Mouse (Mus musculus) stomach, postnatal 0 days (tissue): ENCODE measurements at regions not wholly inside any gene's neighbourhood (a gene's known extent, or its start where the extent isn't known, plus 50 kb on each side); places are given as distances from the start of the nearest gene placed in this dataset.

Experiments used
- CTCF ChIP-seq: IDR thresholded peaks from 2 replicates; pipeline ENCODE4 v1.5.1; 2016; ENCODE audit warnings: antibody characterized with exemption, low read depth, mild to moderate bottlenecking, moderate library complexity
- EP300 ChIP-seq: optimal IDR thresholded peaks from 2 replicates; pipeline ENCODE3; 2016; ENCODE audit warnings: antibody characterized with exemption

DNA sequence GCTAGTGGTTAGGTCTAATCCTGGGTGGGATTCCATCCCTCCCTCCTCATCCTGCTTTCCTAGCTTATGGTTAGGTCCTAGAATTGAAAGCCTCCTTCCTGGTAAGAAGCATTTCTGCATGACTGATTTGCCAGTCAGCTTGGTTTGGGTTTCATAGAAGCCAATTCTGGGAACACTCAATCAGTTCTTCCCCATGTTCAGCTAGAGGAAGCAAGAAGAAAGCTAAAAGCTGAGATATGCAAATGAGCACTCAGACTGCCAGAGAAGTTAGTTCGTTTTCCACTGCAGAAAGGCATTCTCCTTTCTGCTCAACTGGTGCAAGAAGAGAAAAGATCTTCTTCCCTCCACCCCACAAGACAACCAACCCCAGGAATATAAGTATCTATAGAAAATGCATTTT, 457.0 kb upstream of the Vstm2b start:
- TF ChIP-seq EP300 (no peak), CTCF (no peak)
